Mouse (Mus musculus): ENCODE measurements around the gene U2af1.
"Not testable (repeated sequence)": the region's sequence is repeated elsewhere in the genome, so short reads cannot be mapped to it uniquely, and the experiment has no call there.

U2af1 gene

GRCm38 (mm10) chr17:31658468-31659185 lies at the start of gene U2af1:
TSS of gene U2af1 (minus strand) at chr17:31658892.
- peak; percentile 94 for DNase-seq (ENCODE audit: low spot score)

GRCm38 (mm10) chr17:31705271-31706020 lies 46.8 kb upstream of the U2af1 start:
- DNase-seq (ENCODE audit: low spot score): no peak

DNA sequence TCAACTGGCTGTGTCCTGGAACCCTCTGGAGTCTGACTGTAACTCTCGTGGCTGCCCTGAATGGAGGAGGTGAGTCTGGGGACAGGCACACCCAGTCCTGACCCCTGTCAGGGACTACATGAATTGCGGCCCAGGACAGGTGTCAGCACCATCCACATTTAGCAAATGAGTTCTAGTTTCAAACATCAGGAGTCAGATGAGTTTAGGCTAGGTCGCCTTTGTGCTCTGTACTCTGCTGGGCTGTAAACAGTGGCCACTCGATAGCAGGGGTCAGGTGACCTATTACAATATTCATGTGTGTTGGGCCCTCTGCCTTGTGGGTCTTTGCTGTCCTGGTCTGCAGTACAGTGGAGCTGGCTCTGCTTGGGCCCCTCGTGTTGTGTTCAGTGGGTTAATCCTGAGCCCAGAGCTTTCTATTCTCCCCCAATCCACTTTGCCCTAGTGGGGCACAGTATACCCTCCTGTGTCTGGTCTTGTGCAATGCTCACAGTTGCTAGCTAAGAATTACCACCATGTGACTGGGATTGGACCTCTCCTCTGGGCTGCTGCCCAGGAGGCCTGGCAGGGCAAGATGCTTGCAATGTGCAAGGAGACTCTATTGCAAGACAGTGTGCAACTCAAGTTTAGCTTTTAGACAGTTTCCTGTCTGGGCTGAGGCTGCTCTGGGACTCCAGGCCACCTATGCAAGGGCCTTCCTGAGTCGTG lies 44.7 kb upstream of the U2af1 start:
- no peak for DNase-seq (ENCODE audit: low spot score)

DNA sequence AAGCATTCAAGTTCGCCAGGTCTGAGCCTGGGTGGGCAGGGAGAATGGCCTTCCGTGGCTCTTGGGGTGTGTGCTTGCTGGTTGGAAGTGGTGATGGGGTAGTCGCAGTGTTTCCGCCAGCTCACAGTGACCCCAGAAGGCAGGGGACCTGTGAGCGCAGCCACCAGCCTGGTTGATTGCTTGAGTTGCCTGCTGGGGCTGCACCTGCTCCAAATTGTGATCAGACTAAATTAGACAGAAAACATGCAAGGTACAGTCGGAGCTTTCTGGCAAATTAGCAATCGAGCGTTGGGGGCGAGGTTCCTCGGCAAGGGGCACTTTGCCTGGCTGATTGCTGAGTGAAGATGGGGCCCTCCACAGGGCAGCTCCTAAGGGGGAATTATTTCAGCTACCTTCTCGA lies 39.7 kb upstream of the U2af1 start:
- no peak for DNase-seq (ENCODE audit: low spot score)

- not testable (repeated sequence) for DNase-seq (ENCODE audit: low spot score)
Observed at GRCm38 (mm10) chr17:31695356-31695755, 36.7 kb upstream of the U2af1 start.

DNA sequence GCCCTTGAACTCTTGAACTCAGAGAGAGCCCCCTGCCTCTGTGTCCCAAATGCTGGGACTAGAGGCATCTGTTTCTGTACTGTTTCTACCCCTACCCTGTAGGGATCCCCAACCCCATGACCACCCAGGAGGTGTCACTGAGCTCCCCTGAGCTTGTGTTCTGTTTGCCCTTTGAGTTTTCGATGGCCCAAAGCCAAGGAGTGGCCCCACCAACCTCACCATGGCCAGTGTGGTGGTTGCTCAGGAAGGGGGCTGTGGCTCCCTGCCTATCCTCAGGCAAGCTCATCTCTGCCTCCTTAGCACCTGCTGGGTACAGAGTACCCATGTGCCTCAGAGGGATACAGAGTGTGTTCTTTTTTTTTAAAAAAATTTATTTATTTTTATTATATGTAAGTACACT lies 36.3 kb upstream of the U2af1 start:
- no peak for DNase-seq (ENCODE audit: low spot score)

GRCm38 (mm10) chr17:31694023-31694376 lies 35.3 kb upstream of the U2af1 start:
- DNase-seq (ENCODE audit: low spot score): no peak

DNA sequence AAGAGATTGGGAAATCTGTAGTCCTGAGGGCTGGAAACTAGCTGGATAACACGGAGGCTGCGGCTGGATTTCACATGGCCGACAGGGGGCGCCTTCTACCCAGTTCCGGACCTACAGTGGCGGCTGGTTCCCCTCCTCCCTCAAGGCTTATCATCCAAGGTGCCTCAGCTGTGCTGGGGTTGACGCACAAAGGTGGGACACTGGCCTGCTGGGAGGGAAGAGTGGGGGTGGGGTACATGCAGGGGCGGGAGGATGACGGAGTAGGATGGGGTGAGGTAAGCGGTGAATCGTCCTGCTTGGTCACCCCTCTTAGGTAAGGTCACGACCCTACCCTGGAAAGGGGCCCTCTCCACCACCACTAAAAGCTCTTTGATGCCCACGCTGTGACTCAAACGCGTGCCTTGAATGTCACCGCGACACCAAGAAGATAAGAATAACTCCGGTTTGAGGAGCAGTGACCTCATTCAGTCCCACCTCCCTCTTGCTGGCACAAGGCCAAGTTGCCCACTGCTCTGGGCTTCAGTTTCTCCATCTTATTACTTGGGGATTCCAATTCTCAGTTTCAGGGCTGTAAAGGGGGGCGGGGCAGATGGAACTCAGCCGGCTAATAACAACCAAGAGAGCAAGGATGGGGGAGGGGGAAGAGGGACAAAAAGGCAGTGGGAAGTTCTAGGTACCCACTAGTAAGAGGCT lies 34.8 kb upstream of the U2af1 start:
- peak; percentile 60 for DNase-seq (ENCODE audit: low spot score)

- DNase-seq (ENCODE audit: low spot score): no peak
Observed at GRCm38 (mm10) chr17:31692918-31693317, 34.2 kb upstream of the U2af1 start.

GRCm38 (mm10) chr17:31689606-31690005 lies 30.9 kb upstream of the U2af1 start:
- DNase-seq (ENCODE audit: low spot score): no peak

GRCm38 (mm10) chr17:31688112-31688511 lies 29.4 kb upstream of the U2af1 start:
- no peak for DNase-seq (ENCODE audit: low spot score)

GRCm38 (mm10) chr17:31686225-31686564 lies 27.5 kb upstream of the U2af1 start:
- DNase-seq (ENCODE audit: low spot score): no peak

DNA sequence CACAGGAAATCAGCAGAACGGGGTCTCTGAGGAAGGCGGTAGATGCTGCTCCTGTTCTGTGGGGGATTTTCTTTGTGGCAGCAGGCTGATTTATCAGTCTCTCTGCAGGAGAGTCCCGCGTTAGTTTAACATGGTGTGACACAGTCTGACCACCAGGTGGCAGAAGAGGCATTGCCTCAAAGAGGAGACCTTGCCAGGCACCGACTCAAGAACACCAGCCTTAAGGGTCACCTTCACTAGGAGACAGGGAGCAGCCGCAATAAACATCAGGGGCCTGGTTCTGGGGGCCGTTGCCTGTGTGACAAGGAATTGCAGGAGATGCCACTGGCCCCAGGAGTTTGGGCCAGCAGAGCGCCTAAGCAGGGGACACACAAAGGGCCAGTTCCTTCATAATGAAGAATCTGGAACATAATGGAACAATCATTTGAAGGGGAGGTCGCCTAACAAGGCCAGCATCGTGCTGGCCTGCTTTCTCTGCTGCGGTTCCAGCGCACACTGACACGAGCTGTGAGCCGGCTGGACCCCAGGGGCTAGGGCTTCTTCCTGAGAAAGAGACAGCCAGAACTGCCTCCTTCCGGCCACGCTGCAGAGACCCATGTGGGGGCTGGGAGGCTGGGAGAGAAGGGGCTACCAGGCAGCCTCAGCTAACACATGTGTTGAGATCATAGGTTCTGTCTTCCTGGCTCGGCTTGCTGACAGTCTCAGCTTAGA lies 27.0 kb upstream of the U2af1 start:
- peak; percentile 49 for DNase-seq (ENCODE audit: low spot score)

GRCm38 (mm10) chr17:31680450-31680849 lies 21.8 kb upstream of the U2af1 start:
- no peak for DNase-seq (ENCODE audit: low spot score)

GRCm38 (mm10) chr17:31677507-31677906 lies 18.8 kb upstream of the U2af1 start, which contains the start of gene Cryaa:
TSS of gene Cryaa (plus strand) at chr17:31677807.
- DNase-seq (ENCODE audit: low spot score): no peak

DNA sequence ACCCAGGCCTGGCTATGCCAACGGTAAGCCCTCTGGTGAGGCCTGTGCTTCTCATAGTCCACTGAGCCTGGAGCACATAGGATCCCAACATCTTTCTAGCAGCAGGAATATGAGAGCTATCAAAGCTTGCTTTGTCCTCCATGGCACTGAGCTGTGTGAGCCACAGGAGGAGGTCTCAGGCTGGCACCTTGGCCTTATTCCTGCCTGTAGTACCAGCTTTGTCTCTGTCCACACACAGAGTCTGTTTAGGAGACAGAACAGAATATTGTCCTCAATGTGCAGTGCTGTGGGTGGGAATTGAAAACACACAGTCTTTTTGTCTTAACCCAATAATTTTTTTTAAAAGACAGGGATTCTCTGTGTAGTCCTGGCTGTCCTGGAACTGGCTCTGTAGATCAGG lies 15.7 kb upstream of the U2af1 start:
- no peak for DNase-seq (ENCODE audit: low spot score)

DNA sequence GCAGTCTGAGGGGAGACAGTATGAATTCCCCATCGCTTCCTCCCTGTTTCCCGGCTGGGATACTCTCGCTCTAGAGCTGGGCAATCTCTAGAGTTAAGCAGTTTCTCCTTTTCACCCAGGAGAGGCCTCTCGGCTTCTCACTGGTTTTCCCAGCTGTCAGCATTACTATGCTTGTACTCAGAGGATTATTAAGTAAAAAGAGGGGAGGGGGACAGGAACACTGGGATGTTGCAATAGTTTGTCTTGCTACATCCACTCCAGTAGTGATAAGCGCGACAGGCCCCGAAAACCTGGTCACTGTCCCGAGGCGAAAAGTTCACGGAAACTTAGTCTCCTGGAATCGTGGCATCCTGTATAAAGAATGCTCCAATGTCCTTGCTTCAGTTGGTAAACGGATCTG lies 13.6 kb upstream of the U2af1 start:
- no peak for DNase-seq (ENCODE audit: low spot score)

- DNase-seq (ENCODE audit: low spot score): no peak
Observed at GRCm38 (mm10) chr17:31671698-31672097, 13.0 kb upstream of the U2af1 start.

DNA sequence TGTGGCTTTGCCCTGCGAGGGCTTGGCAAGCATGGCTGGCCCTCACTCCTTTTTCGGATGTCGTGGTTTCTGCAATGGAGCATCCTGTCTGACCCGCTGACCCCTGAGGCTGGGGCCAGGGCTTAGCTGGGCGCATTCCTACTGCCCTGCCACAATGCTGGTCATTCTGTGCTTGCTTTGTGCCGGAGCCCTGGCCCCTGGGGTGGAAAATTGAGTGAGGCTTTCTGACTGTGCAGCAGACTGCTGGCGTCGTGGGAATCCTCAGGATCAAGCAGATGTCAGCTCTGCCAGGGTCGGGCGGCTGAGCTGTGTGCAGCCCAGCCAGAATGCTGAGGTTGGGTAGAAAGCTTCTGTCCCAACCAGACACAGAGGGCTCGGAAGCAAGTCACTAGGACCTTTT lies 11.5 kb upstream of the U2af1 start:
- DNase-seq (ENCODE audit: low spot score): no peak

DNA sequence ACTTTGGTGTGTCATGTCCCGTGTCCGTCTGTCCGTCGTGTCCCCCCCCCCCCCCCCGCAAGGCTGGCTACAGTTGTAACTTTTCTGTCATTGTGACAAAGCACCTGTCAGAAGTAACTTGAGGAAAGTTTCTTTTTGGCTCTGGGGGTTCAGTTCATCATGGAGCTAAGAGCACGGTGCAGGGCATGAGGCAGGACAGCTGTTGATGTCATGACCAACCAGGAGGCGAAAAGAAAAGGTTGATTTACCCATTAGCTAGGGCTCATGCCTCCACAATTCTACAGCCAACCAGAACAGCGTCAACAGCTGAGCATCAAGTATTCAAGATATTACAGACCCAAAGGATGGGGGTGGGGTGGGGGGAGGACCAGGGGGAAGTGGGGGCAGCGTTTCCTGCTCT lies 9.6 kb upstream of the U2af1 start:
- no peak for DNase-seq (ENCODE audit: low spot score)

GRCm38 (mm10) chr17:31664760-31665159 lies 6.1 kb upstream of the U2af1 start:
- peak; percentile 61 for DNase-seq (ENCODE audit: low spot score)

GRCm38 (mm10) chr17:31662855-31663254 lies 4.2 kb upstream of the U2af1 start:
- no peak for DNase-seq (ENCODE audit: low spot score)
